26 mouse cellular contexts compared by ENCODE assay signal in genomic region chr7:63817476-63817875, GRCm38 (mm10).
DNase-seq lines count a peak whose midpoint lies in the region; ATAC-seq and TF ChIP-seq lines count a peak whose summit lies in the region.
"Had no signal": no experiment of that assay in that cellular context is flagged by ENCODE, and none has a peak within 500 bp of the region (broad histone marks: within the 10 kb centered on the region; RNA-seq: fewer than 3 reads in every experiment).

No protein-coding gene starts in this region.

- ATAC-seq in CD4-positive, CD25-positive, alpha-beta regulatory T cell, adult 4 months, result no peak
- no peak for ATAC-seq in heart, embryonic 11.5 days (replicated peaks; ENCODE audit: insufficient number of reproducible peaks, low FRiP score, low TSS enrichment)
- ATAC-seq in lung, postnatal 0 days, result no peak
- ATAC-seq: forebrain, embryonic 15.5 days; liver, embryonic 12.5 days had no signal

- DNase-seq in CD4-positive, CD25-positive, alpha-beta regulatory T cell, adult 2 months (ENCODE audit: low read depth, low spot score), result peak; percentile 25
- peak; percentile 85 for DNase-seq in heart, adult 11 months
- no peak for DNase-seq in lung, postnatal 0 days (ENCODE audit: low spot score)
- no peak for DNase-seq in lung, postnatal 4 days
- no peak for DNase-seq in frontal cortex, adult 2 months (ENCODE audit: extremely low spot score in 1 of 2, low spot score in 1 of 2)
- DNase-seq: adrenal gland, postnatal 36 days; gastrocnemius, postnatal 14 days; heart, adult 18-20 months; heart, postnatal 14 days; kidney, adult 2 months; kidney, postnatal 14 days; layer of hippocampus, postnatal 36 days; lung, adult 2 months; right cerebral cortex, adult 18-20 months; right cerebral cortex, postnatal 4 days; thymus, adult 18-20 months had no signal

- 75% methylated on average over 1 of the region's 1 CpGs for WGBS in heart, embryonic 11.5 days (ENCODE audit: insufficient replicate concordance)
- 85% methylated on average over 1 of the region's 1 CpGs for WGBS in lung, postnatal 0 days

- TF ChIP-seq CTCF in lung, postnatal 0 days (IDR thresholded peaks at IDR 0.05), result no peak

- H3K36me3 ChIP-seq in heart, embryonic 11.5 days (ENCODE audit: control insufficient read depth, insufficient read depth, low read length), result no peaks in the 10 kb centered on the region
- no peaks in the 10 kb centered on the region for H3K36me3 ChIP-seq in lung, postnatal 0 days (ENCODE audit: insufficient read depth, low read length)
- H3K36me3 ChIP-seq in myocyte (ENCODE audit: control insufficient read depth, insufficient read depth), result no peaks in the 10 kb centered on the region
- H3K36me3 ChIP-seq: forebrain, embryonic 15.5 days; heart, embryonic 13.5 days; limb, embryonic 13.5 days; liver, embryonic 12.5 days; neural tube, embryonic 15.5 days had no signal

- no peak overlapping the region for H3ac ChIP-seq in myocyte (ENCODE audit: control insufficient read depth, insufficient read length)

- H3K4me2 ChIP-seq in heart, embryonic 11.5 days, result no peak overlapping the region
- H3K4me2 ChIP-seq in lung, postnatal 0 days (replicated peaks; ENCODE audit: low read depth, low read length), result no peak overlapping the region
- peak overlapping the region; percentile 64 for H3K4me2 ChIP-seq in myocyte (ENCODE audit: low read depth)
- H3K4me2 ChIP-seq: forebrain, embryonic 15.5 days; heart, embryonic 13.5 days; limb, embryonic 13.5 days; liver, embryonic 12.5 days; midbrain, embryonic 11.5 days; neural tube, embryonic 15.5 days had no signal

- no peak overlapping the region for H3K27ac ChIP-seq in heart, embryonic 11.5 days (ENCODE audit: low read depth, low read length)
- H3K27ac ChIP-seq in lung, postnatal 0 days (ENCODE audit: low read length), result peak overlapping the region; percentile 85
- H3K27ac ChIP-seq: forebrain, embryonic 15.5 days; layer of hippocampus, adult 2 months; liver, embryonic 12.5 days had no signal

- H3K27me3 ChIP-seq in heart, embryonic 11.5 days (ENCODE audit: control insufficient read depth, insufficient read depth, low read length), result no peaks in the 10 kb centered on the region
- no peaks in the 10 kb centered on the region for H3K27me3 ChIP-seq in lung, postnatal 0 days (replicated peaks; ENCODE audit: insufficient read depth, low read length)
- no peaks in the 10 kb centered on the region for H3K27me3 ChIP-seq in myocyte (ENCODE audit: control insufficient read depth, insufficient read depth, insufficient read length)
- H3K27me3 ChIP-seq: forebrain, embryonic 15.5 days; heart, embryonic 13.5 days; limb, embryonic 13.5 days; liver, embryonic 12.5 days; neural tube, embryonic 15.5 days had no signal

- H3K79me2 ChIP-seq in myocyte (ENCODE audit: control insufficient read depth, insufficient read depth), result no peaks in the 10 kb centered on the region

- no peaks in the 10 kb centered on the region for H3K4me1 ChIP-seq in heart, embryonic 11.5 days (ENCODE audit: control insufficient read depth, insufficient read depth, low read length)
- H3K4me1 ChIP-seq in lung, postnatal 0 days (ENCODE audit: insufficient read depth, low read depth, low read length), result peaks cover 5% of the 10 kb centered on the region; the same call in 1 of the 2 replicates
- H3K4me1 ChIP-seq: forebrain, embryonic 15.5 days; neural tube, embryonic 15.5 days had no signal

- no peak overlapping the region for H3K9ac ChIP-seq in heart, embryonic 11.5 days (ENCODE audit: low read depth, low read length)
- H3K9ac ChIP-seq in lung, postnatal 0 days (replicated peaks; ENCODE audit: low read depth), result no peak overlapping the region
- H3K9ac ChIP-seq: forebrain, embryonic 15.5 days; heart, embryonic 13.5 days; limb, embryonic 13.5 days; liver, embryonic 12.5 days; neural tube, embryonic 15.5 days had no signal

- H3K9me3 ChIP-seq in heart, embryonic 11.5 days (replicated peaks; ENCODE audit: control insufficient read depth, low read length), result no peaks in the 10 kb centered on the region
- H3K9me3 ChIP-seq in lung, postnatal 0 days (ENCODE audit: low read length), result no peaks in the 10 kb centered on the region
- H3K9me3 ChIP-seq: forebrain, embryonic 15.5 days; heart, embryonic 13.5 days; limb, embryonic 13.5 days; liver, embryonic 12.5 days; neural tube, embryonic 15.5 days had no signal

- TF ChIP-seq EP300 in lung, postnatal 0 days (IDR thresholded peaks at IDR 0.05), result no peak

- no peak for TF ChIP-seq POLR2A in myocyte (IDR thresholded peaks at IDR 0.05; ENCODE audit: insufficient read length, low read depth)

- H3K4me3 ChIP-seq in heart, embryonic 11.5 days (ENCODE audit: low read depth, low read length), result no peak overlapping the region
- H3K4me3 ChIP-seq in lung, postnatal 0 days (ENCODE audit: low read depth, low read length), result no peak overlapping the region
- H3K4me3 ChIP-seq in myocyte, result no peak overlapping the region
- H3K4me3 ChIP-seq: forebrain, embryonic 15.5 days; heart, embryonic 13.5 days; layer of hippocampus, adult 2 months; limb, embryonic 13.5 days; liver, embryonic 12.5 days; neural tube, embryonic 15.5 days had no signal

TF ChIP-seq in myocyte, 11 proteins besides CTCF, POLR2A, EP300 and RAD21:
- TF ChIP-seq SRF (IDR thresholded peaks at IDR 0.05; ENCODE audit: control insufficient read depth, insufficient read length, low read depth), result no peak
- no peak for TF ChIP-seq MYOD1 (IDR thresholded peaks at IDR 0.05; ENCODE audit: control insufficient read depth in 1 of 3, insufficient read length in 2 of 3, low read depth in 2 of 3)
- TF ChIP-seq MYOG (IDR thresholded peaks at IDR 0.05; ENCODE audit: control insufficient read depth in 1 of 3, insufficient read depth in 1 of 3, insufficient read length in 2 of 3, low read depth in 2 of 3), result no peak
- no peak for TF ChIP-seq E2F4 (IDR thresholded peaks at IDR 0.05; ENCODE audit: insufficient read depth)
- TF ChIP-seq TCF12 (IDR thresholded peaks at IDR 0.05; ENCODE audit: insufficient read depth, poor library complexity, severe bottlenecking), result no peak
- TF ChIP-seq REST (IDR thresholded peaks at IDR 0.05; ENCODE audit: insufficient read depth, insufficient read length), result no peak
- no peak for TF ChIP-seq TCF3 (IDR thresholded peaks at IDR 0.05; ENCODE audit: insufficient read length, low read depth)
- no peak for TF ChIP-seq USF1 (IDR thresholded peaks at IDR 0.05; ENCODE audit: low read depth)
- no peak for TF ChIP-seq MAX (IDR thresholded peaks at IDR 0.05; ENCODE audit: low read depth)
- no peak for TF ChIP-seq CEBPB (IDR thresholded peaks at IDR 0.05; ENCODE audit: insufficient read depth, poor library complexity, severe bottlenecking)
- TF ChIP-seq POLR2AphosphoS2 (IDR thresholded peaks at IDR 0.05; ENCODE audit: insufficient read length, low read depth), result no peak

Comparison
In these comparisons a context has a peak if more than half of its experiments do, and no peak if none do; other contexts are left out.
1. DNase-seq: peak in CD4-positive, CD25-positive, alpha-beta regulatory T cell, adult 2 months (single experiment) and heart, adult 11 months (single experiment); none in lung, postnatal 0 days (single experiment), lung, postnatal 4 days (0 of 2) and frontal cortex, adult 2 months (0 of 2).